In genomic region chr16:91480517-91480916, GRCm38 (mm10) we compare ENCODE assay signal across 22 mouse cellular contexts. TPM values are rescaled to one million over a fixed set of nuclear protein-coding genes. Genes with fewer than 3 reads are reported as not detected.
DNase-seq lines count a peak whose midpoint lies in the region; ATAC-seq and TF ChIP-seq lines count a peak whose summit lies in the region.
"Had no signal": no experiment of that assay in that cellular context is flagged by ENCODE, and none has a peak within 500 bp of the region (broad histone marks: within the 10 kb centered on the region; RNA-seq: fewer than 3 reads in every experiment).

No protein-coding gene starts in this region.

- peaks cover 12% of the 10 kb centered on the region; the same call in 1 of the 2 replicates for H3K4me1 ChIP-seq in spleen, adult 2 months (ENCODE audit: control insufficient read depth, insufficient read depth, insufficient read length)
- no peaks in the 10 kb centered on the region for H3K4me1 ChIP-seq in midbrain, postnatal 0 days (ENCODE audit: insufficient read depth, low read length)
- H3K4me1 ChIP-seq: heart, embryonic 10.5 days; hindbrain, embryonic 12.5 days; stomach, embryonic 15.5 days had no signal

- no peak for TF ChIP-seq POLR2A in spleen, adult 2 months (IDR thresholded peaks at IDR 0.05; ENCODE audit: low read depth, low read length)

- no peak overlapping the region for H3K9ac ChIP-seq in midbrain, postnatal 0 days (replicated peaks; ENCODE audit: low read length, poor library complexity, severe bottlenecking)
- H3K9ac ChIP-seq: embryonic facial prominence, embryonic 13.5 days; forebrain, embryonic 15.5 days; hindbrain, embryonic 12.5 days; midbrain, embryonic 15.5 days; stomach, embryonic 15.5 days had no signal

- peak overlapping the region; percentile 54 for H3K27ac ChIP-seq in spleen, adult 2 months (ENCODE audit: insufficient read depth, low read length)
- H3K27ac ChIP-seq in midbrain, postnatal 0 days (ENCODE audit: low read depth, low read length), result no peak overlapping the region
- H3K27ac ChIP-seq: embryonic facial prominence, embryonic 13.5 days; forebrain, embryonic 15.5 days; heart, embryonic 10.5 days; hindbrain, embryonic 12.5 days; midbrain, embryonic 15.5 days; stomach, embryonic 15.5 days had no signal

- no peak overlapping the region for H3K4me2 ChIP-seq in midbrain, postnatal 0 days (ENCODE audit: low read depth, low read length, poor library complexity, severe bottlenecking)
- H3K4me2 ChIP-seq: embryonic facial prominence, embryonic 13.5 days; forebrain, embryonic 15.5 days; hindbrain, embryonic 12.5 days; midbrain, embryonic 15.5 days; stomach, embryonic 15.5 days had no signal

- TF ChIP-seq CTCF in spleen, adult 2 months (IDR thresholded peaks at IDR 0.05; ENCODE audit: extremely low read depth, insufficient read depth, insufficient read length, insufficient replicate concordance), result no peak
- TF ChIP-seq CTCF in midbrain, postnatal 0 days (IDR thresholded peaks at IDR 0.05), result no peak

- H3K4me3 ChIP-seq in spleen, adult 2 months (ENCODE audit: extremely low read depth, insufficient read depth, insufficient read length), result no peak overlapping the region
- no peak overlapping the region for H3K4me3 ChIP-seq in midbrain, postnatal 0 days (ENCODE audit: low read depth, low read length)
- H3K4me3 ChIP-seq: embryonic facial prominence, embryonic 13.5 days; forebrain, embryonic 15.5 days; heart, embryonic 10.5 days; hindbrain, embryonic 12.5 days; midbrain, embryonic 15.5 days; stomach, embryonic 15.5 days had no signal

- H3K27me3 ChIP-seq in spleen, adult 2 months (ENCODE audit: control insufficient read depth, insufficient read depth, low read length), result no peaks in the 10 kb centered on the region
- H3K27me3 ChIP-seq in midbrain, postnatal 0 days (ENCODE audit: insufficient read depth, low read length), result no peaks in the 10 kb centered on the region
- H3K27me3 ChIP-seq: embryonic facial prominence, embryonic 13.5 days; forebrain, embryonic 15.5 days; hindbrain, embryonic 12.5 days; midbrain, embryonic 15.5 days; stomach, embryonic 15.5 days had no signal

- peak in 1 of 2 experiments; percentile 57 for DNase-seq in spleen, adult 2 months (ENCODE audit: low read depth in 1 of 2, low spot score in 2 of 2)
- no peak for DNase-seq in spleen, postnatal 4 days (ENCODE audit: low spot score in 2 of 2)
- DNase-seq in R1 (ENCODE audit: low read depth, low spot score), result peak; percentile 98
- no peak for DNase-seq in kidney, adult 11 months
- no peak for DNase-seq in embryo, embryonic 9.5 days (ENCODE audit: extremely low spot score)
- DNase-seq in midbrain, postnatal 0 days (ENCODE audit: low spot score), result no peak
- DNase-seq: cerebellum, adult 8-10 months; gastrocnemius, postnatal 25 days; heart, postnatal 10 days; layer of hippocampus, postnatal 36 days; lung, adult 18-20 months; lung, postnatal 14 days; right cerebral cortex, postnatal 4 days; thymus, adult 18-20 months had no signal

- no peaks in the 10 kb centered on the region for H3K9me3 ChIP-seq in midbrain, postnatal 0 days (ENCODE audit: low read length)
- H3K9me3 ChIP-seq: embryonic facial prominence, embryonic 13.5 days; forebrain, embryonic 15.5 days; G1E; heart, embryonic 10.5 days; hindbrain, embryonic 12.5 days; midbrain, embryonic 15.5 days; stomach, embryonic 15.5 days had no signal

- ATAC-seq in hematopoietic stem cell, adult 5-6 weeks (replicated peaks in 1 of 2; ENCODE audit: insufficient read depth in 1 of 2, low FRiP score in 2 of 2, low TSS enrichment in 1 of 2, low read depth in 1 of 2, poor library complexity in 2 of 2, severe bottlenecking in 2 of 2), result peak; percentile 25 to 26; a peak in 2 of 4 replicates
- ATAC-seq in midbrain, postnatal 0 days (ENCODE audit: low FRiP score), result no peak
- ATAC-seq: forebrain, embryonic 15.5 days; midbrain, embryonic 15.5 days had no signal

- H3K36me3 ChIP-seq in spleen, adult 2 months (ENCODE audit: control insufficient read depth, insufficient read depth, low read length), result no peaks in the 10 kb centered on the region
- H3K36me3 ChIP-seq in midbrain, postnatal 0 days (ENCODE audit: insufficient read depth, low read length), result no peaks in the 10 kb centered on the region
- H3K36me3 ChIP-seq: embryonic facial prominence, embryonic 13.5 days; forebrain, embryonic 15.5 days; heart, embryonic 10.5 days; hindbrain, embryonic 12.5 days; midbrain, embryonic 15.5 days; stomach, embryonic 15.5 days had no signal

RNA-seq across cellular contexts. Expression of gene Ifnar1, which starts 4.5 kb away (rescaled TPM):
- 22.3 and 25.4 TPM in 2 replicates for polyA plus RNA-seq in spleen, adult 2 months (2012; rRNA removed)
- 46.4 and 55.3 TPM in 2 replicates for total RNA-seq in hematopoietic stem cell, adult 5-6 weeks (2017)
- total RNA-seq in midbrain, postnatal 0 days (2014; rRNA removed), result 61.1 and 78.9 TPM in 2 replicates
- 30.9 and 32.4 TPM in 2 replicates for polyA plus RNA-seq in midbrain, postnatal 0 days (2015; fragmentation: Nextera tagmentation; extraction: Ambion mirVana)
